Comparison of ENCODE assay signal across 14 mouse cellular contexts in genomic region chr7:110391632-110392031, GRCm38 (mm10).
"Had no signal": no experiment of that assay in that cellular context is flagged by ENCODE, and none has a peak within 500 bp of the region (broad histone marks: within the 10 kb centered on the region; RNA-seq: fewer than 3 reads in every experiment).

No protein-coding gene starts in this region.

- H3K9ac ChIP-seq: liver, embryonic 15.5 days; lung, embryonic 15.5 days; neural tube, embryonic 13.5 days had no signal

- ATAC-seq: midbrain, embryonic 16.5 days had no signal

- H3K9me3 ChIP-seq: limb, embryonic 10.5 days; liver, embryonic 15.5 days; lung, embryonic 15.5 days; midbrain, embryonic 10.5 days; neural tube, embryonic 13.5 days had no signal

- H3K36me3 ChIP-seq: limb, embryonic 10.5 days; liver, embryonic 15.5 days; lung, embryonic 15.5 days; midbrain, embryonic 10.5 days had no signal

- H3K27me3 ChIP-seq: liver, embryonic 15.5 days; lung, embryonic 15.5 days; neural tube, embryonic 13.5 days had no signal

- H3K27ac ChIP-seq: left cerebral cortex, adult 2 months; limb, embryonic 10.5 days; liver, embryonic 15.5 days; lung, embryonic 15.5 days; midbrain, embryonic 10.5 days; neural tube, embryonic 13.5 days had no signal

- H3K4me3 ChIP-seq: left cerebral cortex, adult 2 months; limb, embryonic 10.5 days; liver, embryonic 15.5 days; lung, embryonic 15.5 days; midbrain, embryonic 10.5 days; neural tube, embryonic 13.5 days had no signal

- DNase-seq: kidney, adult 8-10 months; retina, postnatal 1 day; right cerebral cortex, postnatal 4 days; spleen, adult 18-20 months; thymus, adult 18-20 months; thymus, postnatal 14 days had no signal

- H3K4me2 ChIP-seq: liver, embryonic 11.5 days; liver, embryonic 15.5 days; lung, embryonic 15.5 days; neural tube, embryonic 13.5 days had no signal

- H3K4me1 ChIP-seq: liver, embryonic 15.5 days; lung, embryonic 15.5 days; neural tube, embryonic 13.5 days had no signal
